Mouse (Mus musculus) c-Kit-positive CD71-positive TER-119-negative erythroid progenitor cells, embryonic 14.5 days (primary cell): ENCODE measurements around the gene Abhd14a.
A peak's percentile ranks its signal among the peaks of the same experiment; 100 is the strongest.

Experiments
- DNase-seq: peaks from one replicate; pipeline ENCODE4 v3.0.0-alpha.2; 2013; ENCODE audit warnings: low read depth

Abhd14a gene

GRCm38 (mm10) chr9:106411091-106411594, 36.3 kb downstream of the Abhd14a start:
- DNase-seq = no peak

GRCm38 (mm10) chr9:106410086-106410650, 37.3 kb downstream of the Abhd14a start:
- DNase-seq = no peak

GRCm38 (mm10) chr9:106409096-106409495, 38.4 kb downstream of the Abhd14a start:
- no peak for DNase-seq

- DNase-seq = no peak
These were observed 40.9 kb downstream of the Abhd14a start for GRCm38 (mm10) chr9:106406443-106407078.

- no peak for DNase-seq
These were observed 42.2 kb downstream of the Abhd14a start for GRCm38 (mm10) chr9:106405275-106405674.

- DNase-seq = no peak
These were observed 44.7 kb downstream of the Abhd14a start for GRCm38 (mm10) chr9:106402607-106403375.

GRCm38 (mm10) chr9:106402149-106402548, 45.3 kb downstream of the Abhd14a start:
- DNase-seq = no peak

GRCm38 (mm10) chr9:106399808-106400207, 47.7 kb downstream of the Abhd14a start:
- no peak for DNase-seq

- peak; percentile 79 for DNase-seq
These were observed 48.7 kb downstream of the Abhd14a start for GRCm38 (mm10) chr9:106398667-106399311.

GRCm38 (mm10) chr9:106397733-106398132, 49.7 kb downstream of the Abhd14a start:
- DNase-seq = no peak

GRCm38 (mm10) chr9:106394649-106395602, 52.6 kb downstream of the Abhd14a start:
- no peak for DNase-seq

- DNase-seq = no peak
These were observed 53.9 kb downstream of the Abhd14a start for GRCm38 (mm10) chr9:106393548-106393947.

- no peak for DNase-seq
These were observed 54.5 kb downstream of the Abhd14a start for GRCm38 (mm10) chr9:106392828-106393527.
